Mouse (Mus musculus): ENCODE data around the gene Gm20388. TPM values are rescaled to one million over a fixed set of nuclear protein-coding genes. Genes with fewer than 3 reads are reported as not detected.

Gene Gm20388
- total and polyA plus RNA-seq, 2 experiments from 2014 or later: 51.3 TPM; not detected in 1

GRCm38 (mm10) chr8:124098953-124099622, 4188.4 kb downstream of the Gm20388 start:
- no peaks in the 10 kb centered on the region for H3K36me3 ChIP-seq (ENCODE audit: insufficient read depth)

GRCm38 (mm10) chr8:124099623-124099965, 4189.0 kb downstream of the Gm20388 start:
- ATAC-seq: peak; percentile 14; the same call in 1 of the 2 replicates
- no peaks in the 10 kb centered on the region for H3K27me3 ChIP-seq (ENCODE audit: insufficient read depth, low read length)
- no peak overlapping the region for H3K4me2 ChIP-seq (ENCODE audit: low read depth)
- 53% methylated on average over 6 of the region's 6 CpGs for WGBS
- TF ChIP-seq CTCF (IDR thresholded peaks at IDR 0.05; ENCODE audit: low read depth): no peak
- H3K27ac ChIP-seq (ENCODE audit: low read depth, low read length): no peak overlapping the region
- no peaks in the 10 kb centered on the region for H3K36me3 ChIP-seq (ENCODE audit: insufficient read depth)
- H3K4me1 ChIP-seq (ENCODE audit: insufficient read depth): peaks cover 7% of the 10 kb centered on the region
- H3K4me3 ChIP-seq (ENCODE audit: low read depth, low read length): no peak overlapping the region
- no peaks in the 10 kb centered on the region for H3K9me3 ChIP-seq (ENCODE audit: low read length)
- H3K9ac ChIP-seq: no peak overlapping the region
- DNase-seq: no peak

More at GRCm38 (mm10) chr8:124098953-124099622, 4188.4 kb downstream of the Gm20388 start:
- Histone ChIP-seq H3K9ac (no peak overlapping the region), H3K9me3 (ENCODE audit: low read length) (no peaks in the 10 kb centered on the region), H3K27me3 (ENCODE audit: insufficient read depth, low read length) (no peaks in the 10 kb centered on the region), H3K4me3 (ENCODE audit: low read depth, low read length) (no peak overlapping the region), H3K4me1 (ENCODE audit: insufficient read depth) (peaks cover 7% of the 10 kb centered on the region), H3K27ac (ENCODE audit: low read depth, low read length) (no peak overlapping the region), H3K4me2 (ENCODE audit: low read depth) (no peak overlapping the region)
- peak; percentile 64 for DNase-seq
- 11% methylated on average over 11 of the region's 11 CpGs for WGBS
- peak; percentile 73 for ATAC-seq
- no peak for TF ChIP-seq CTCF (IDR thresholded peaks at IDR 0.05; ENCODE audit: low read depth)

- H3K9me3 ChIP-seq (ENCODE audit: low read length): no peaks in the 10 kb centered on the region
- ATAC-seq (no peak), DNase-seq (no peak)
- TF ChIP-seq CTCF (IDR thresholded peaks at IDR 0.05; ENCODE audit: low read depth): no peak
- H3K9ac ChIP-seq: no peak overlapping the region
- H3K27ac ChIP-seq (ENCODE audit: low read depth, low read length): no peak overlapping the region
- no peaks in the 10 kb centered on the region for H3K27me3 ChIP-seq (ENCODE audit: insufficient read depth, low read length)
- no peaks in the 10 kb centered on the region for H3K36me3 ChIP-seq (ENCODE audit: insufficient read depth)
- H3K4me1 ChIP-seq (ENCODE audit: insufficient read depth): no peaks in the 10 kb centered on the region
- WGBS: 68% methylated on average over 6 of the region's 6 CpGs
- H3K4me2 ChIP-seq (ENCODE audit: low read depth): no peak overlapping the region
- H3K4me3 ChIP-seq (ENCODE audit: low read depth, low read length): no peak overlapping the region
Measured at GRCm38 (mm10) chr8:124105869-124106268, 4195.2 kb downstream of the Gm20388 start.

- H3K27ac ChIP-seq (ENCODE audit: low read depth, low read length): no peak overlapping the region
- DNase-seq: no peak
- no peaks in the 10 kb centered on the region for H3K4me1 ChIP-seq (ENCODE audit: insufficient read depth)
- no peak overlapping the region for H3K4me2 ChIP-seq (ENCODE audit: low read depth)
- no peaks in the 10 kb centered on the region for H3K9me3 ChIP-seq (ENCODE audit: low read length)
- H3K27me3 ChIP-seq (ENCODE audit: insufficient read depth, low read length): no peaks in the 10 kb centered on the region
- ATAC-seq: peak; percentile 51; the same call in 1 of the 2 replicates
- 88% methylated on average over 7 of the region's 7 CpGs for WGBS
- no peak for TF ChIP-seq CTCF (IDR thresholded peaks at IDR 0.05; ENCODE audit: low read depth)
- no peaks in the 10 kb centered on the region for H3K36me3 ChIP-seq (ENCODE audit: insufficient read depth)
- no peak overlapping the region for H3K9ac ChIP-seq
- H3K4me3 ChIP-seq (ENCODE audit: low read depth, low read length): no peak overlapping the region
Measured at GRCm38 (mm10) chr8:124106328-124107195, 4195.9 kb downstream of the Gm20388 start.

- no peaks in the 10 kb centered on the region for H3K27me3 ChIP-seq (ENCODE audit: insufficient read depth, low read length)
- no peak overlapping the region for H3K4me2 ChIP-seq (ENCODE audit: low read depth)
- WGBS: 81% methylated on average over 10 of the region's 10 CpGs
- no peaks in the 10 kb centered on the region for H3K4me1 ChIP-seq (ENCODE audit: insufficient read depth)
- H3K4me3 ChIP-seq (ENCODE audit: low read depth, low read length): no peak overlapping the region
- ATAC-seq (no peak), DNase-seq (no peak)
- no peak overlapping the region for H3K9ac ChIP-seq
- H3K9me3 ChIP-seq (ENCODE audit: low read length): no peaks in the 10 kb centered on the region
- H3K36me3 ChIP-seq (ENCODE audit: insufficient read depth): no peaks in the 10 kb centered on the region
- H3K27ac ChIP-seq (ENCODE audit: low read depth, low read length): no peak overlapping the region
- no peak for TF ChIP-seq CTCF (IDR thresholded peaks at IDR 0.05; ENCODE audit: low read depth)
Measured at GRCm38 (mm10) chr8:124113108-124113507, 4202.5 kb downstream of the Gm20388 start.

- no peak overlapping the region for H3K4me3 ChIP-seq (ENCODE audit: low read depth, low read length)
- no peak overlapping the region for H3K9ac ChIP-seq
- no peaks in the 10 kb centered on the region for H3K36me3 ChIP-seq (ENCODE audit: insufficient read depth)
- TF ChIP-seq CTCF (IDR thresholded peaks at IDR 0.05; ENCODE audit: low read depth): no peak
- no peak overlapping the region for H3K4me2 ChIP-seq (ENCODE audit: low read depth)
- DNase-seq (no peak), ATAC-seq (no peak)
- no peak overlapping the region for H3K27ac ChIP-seq (ENCODE audit: low read depth, low read length)
- 97% methylated on average over 20 of the region's 20 CpGs for WGBS
- no peaks in the 10 kb centered on the region for H3K27me3 ChIP-seq (ENCODE audit: insufficient read depth, low read length)
- H3K4me1 ChIP-seq (ENCODE audit: insufficient read depth): no peaks in the 10 kb centered on the region
- H3K9me3 ChIP-seq (ENCODE audit: low read length): no peaks in the 10 kb centered on the region
Measured at GRCm38 (mm10) chr8:124125241-124125640, 4214.6 kb downstream of the Gm20388 start.

- H3K9ac ChIP-seq: no peak overlapping the region
- no peaks in the 10 kb centered on the region for H3K36me3 ChIP-seq (ENCODE audit: insufficient read depth)
- peak; percentile 52 for DNase-seq
- no peaks in the 10 kb centered on the region for H3K27me3 ChIP-seq (ENCODE audit: insufficient read depth, low read length)
- H3K4me2 ChIP-seq (ENCODE audit: low read depth): no peak overlapping the region
- ATAC-seq: peak; percentile 78
- peaks cover 20% of the 10 kb centered on the region for H3K4me1 ChIP-seq (ENCODE audit: insufficient read depth)
- WGBS: 51% methylated on average over 5 of the region's 5 CpGs
- H3K9me3 ChIP-seq (ENCODE audit: low read length): no peaks in the 10 kb centered on the region
- no peak overlapping the region for H3K4me3 ChIP-seq (ENCODE audit: low read depth, low read length)
- no peak overlapping the region; the same call in 1 of the 2 replicates for H3K27ac ChIP-seq (ENCODE audit: low read depth, low read length)
- TF ChIP-seq CTCF (IDR thresholded peaks at IDR 0.05; ENCODE audit: low read depth): no peak
Measured at GRCm38 (mm10) chr8:124137261-124137660, 4226.6 kb downstream of the Gm20388 start.

All from forebrain, postnatal 0 days (tissue).